Comparison of ENCODE assay signal across 14 mouse cellular contexts in genomic region chr15:85015771-85016170, GRCm38 (mm10). TPM values are rescaled to one million over a fixed set of nuclear protein-coding genes. Genes with fewer than 3 reads are reported as not detected.
DNase-seq lines count a peak whose midpoint lies in the region; ATAC-seq lines count a peak whose summit lies in the region.
"Had no signal": no experiment of that assay in that cellular context is flagged by ENCODE, and none has a peak within 500 bp of the region (broad histone marks: within the 10 kb centered on the region; RNA-seq: fewer than 3 reads in every experiment).

No protein-coding gene starts in this region.

- H3K4me3 ChIP-seq in forebrain, embryonic 15.5 days: no peak overlapping the region
- no peak overlapping the region for H3K4me3 ChIP-seq in forebrain, embryonic 10.5 days
- no peak overlapping the region for H3K4me3 ChIP-seq in liver, embryonic 11.5 days (ENCODE audit: low read depth, low read length)
- H3K4me3 ChIP-seq in neural tube, embryonic 15.5 days (replicated peaks): no peak overlapping the region
- H3K4me3 ChIP-seq: heart, embryonic 15.5 days; kidney, embryonic 15.5 days had no signal

- H3K9ac ChIP-seq in forebrain, embryonic 15.5 days (replicated peaks): no peak overlapping the region
- no peak overlapping the region for H3K9ac ChIP-seq in liver, embryonic 11.5 days (ENCODE audit: low read depth, low read length)
- H3K9ac ChIP-seq in neural tube, embryonic 15.5 days (replicated peaks): no peak overlapping the region
- H3K9ac ChIP-seq: heart, embryonic 15.5 days; kidney, embryonic 15.5 days; liver, embryonic 14.5 days had no signal

- peaks cover 13% of the 10 kb centered on the region for H3K4me1 ChIP-seq in forebrain, embryonic 15.5 days
- H3K4me1 ChIP-seq in forebrain, embryonic 10.5 days: peaks cover 32% of the 10 kb centered on the region
- no peaks in the 10 kb centered on the region for H3K4me1 ChIP-seq in liver, embryonic 11.5 days (replicated peaks; ENCODE audit: control insufficient read depth, insufficient read depth, low read length)
- H3K4me1 ChIP-seq in neural tube, embryonic 15.5 days: peaks cover 20% of the 10 kb centered on the region

- 63% methylated on average over 11 of the region's 11 CpGs for WGBS in forebrain, embryonic 15.5 days
- WGBS in forebrain, embryonic 10.5 days: 88% methylated on average over 11 of the region's 11 CpGs
- 83% methylated on average over 11 of the region's 11 CpGs for WGBS in liver, embryonic 11.5 days
- 90% methylated on average over 11 of the region's 11 CpGs for WGBS in neural tube, embryonic 15.5 days

- no peaks in the 10 kb centered on the region for H3K9me3 ChIP-seq in forebrain, embryonic 15.5 days
- H3K9me3 ChIP-seq in forebrain, embryonic 10.5 days: no peaks in the 10 kb centered on the region
- no peaks in the 10 kb centered on the region for H3K9me3 ChIP-seq in liver, embryonic 11.5 days (ENCODE audit: control insufficient read depth, low read length)
- H3K9me3 ChIP-seq in neural tube, embryonic 15.5 days (replicated peaks): no peaks in the 10 kb centered on the region
- H3K9me3 ChIP-seq: heart, embryonic 15.5 days; kidney, embryonic 15.5 days had no signal

- peak overlapping the region; percentile 77 for H3K27ac ChIP-seq in forebrain, embryonic 15.5 days (replicated peaks)
- H3K27ac ChIP-seq in forebrain, embryonic 10.5 days: no peak overlapping the region
- H3K27ac ChIP-seq in liver, embryonic 11.5 days (ENCODE audit: low read depth, low read length): no peak overlapping the region
- no peak overlapping the region for H3K27ac ChIP-seq in neural tube, embryonic 15.5 days (replicated peaks)
- H3K27ac ChIP-seq: heart, embryonic 15.5 days; kidney, embryonic 15.5 days; liver, embryonic 14.5 days had no signal

- DNase-seq in forebrain, embryonic 10.5 days (ENCODE audit: extremely low spot score, low spot score): no peak
- DNase-seq in layer of hippocampus, adult 9-11 months: peak; percentile 78
- no peak for DNase-seq in layer of hippocampus, postnatal 14 days (ENCODE audit: low spot score in 2 of 2)
- peak; percentile 57 to 77 for DNase-seq in left cerebral cortex, adult 18-20 months (ENCODE audit: low spot score in 2 of 2)
- DNase-seq in right cerebral cortex, postnatal 25 days: peak; percentile 60
- no peak for DNase-seq in liver, embryonic 11.5 days (ENCODE audit: low spot score)
- DNase-seq: adrenal gland, postnatal 14 days; cerebellum, adult 11-12 months had no signal

- no peaks in the 10 kb centered on the region for H3K36me3 ChIP-seq in forebrain, embryonic 15.5 days
- no peaks in the 10 kb centered on the region for H3K36me3 ChIP-seq in forebrain, embryonic 10.5 days (replicated peaks)
- no peaks in the 10 kb centered on the region for H3K36me3 ChIP-seq in liver, embryonic 11.5 days (ENCODE audit: control insufficient read depth, insufficient read depth, low read length)
- H3K36me3 ChIP-seq in neural tube, embryonic 15.5 days: no peaks in the 10 kb centered on the region
- H3K36me3 ChIP-seq: heart, embryonic 15.5 days; kidney, embryonic 15.5 days had no signal

- no peak overlapping the region for H3K4me2 ChIP-seq in forebrain, embryonic 15.5 days (replicated peaks)
- no peak overlapping the region for H3K4me2 ChIP-seq in liver, embryonic 11.5 days
- no peak overlapping the region for H3K4me2 ChIP-seq in neural tube, embryonic 15.5 days
- H3K4me2 ChIP-seq: heart, embryonic 15.5 days; kidney, embryonic 15.5 days had no signal

- H3K27me3 ChIP-seq in forebrain, embryonic 15.5 days: no peaks in the 10 kb centered on the region
- peaks cover 47% of the 10 kb centered on the region for H3K27me3 ChIP-seq in forebrain, embryonic 10.5 days (ENCODE audit: poor library complexity, severe bottlenecking)
- H3K27me3 ChIP-seq in liver, embryonic 11.5 days (replicated peaks; ENCODE audit: control insufficient read depth, insufficient read depth, low read length): peaks cover 10% of the 10 kb centered on the region; the same call in 1 of the 2 replicates
- H3K27me3 ChIP-seq in neural tube, embryonic 15.5 days (replicated peaks): 0 out of 2 replicates have a peak, but pooled peaks cover 6% of the 10 kb centered on the region

- no peak for ATAC-seq in forebrain, embryonic 15.5 days (replicated peaks)
- no peak for ATAC-seq in liver, embryonic 11.5 days (replicated peaks; ENCODE audit: low FRiP score)
- ATAC-seq in neural tube, embryonic 15.5 days (ENCODE audit: low FRiP score): no peak

RNA-seq across cellular contexts. Expression of gene Upk3a, which starts 1.2 kb away (rescaled TPM):
- 0.31 and 0.34 TPM in 2 replicates for polyA plus RNA-seq in forebrain, embryonic 15.5 days (2015; fragmentation: Nextera tagmentation; extraction: Ambion mirVana)
- not detected in 2 replicates for polyA plus RNA-seq in forebrain, embryonic 10.5 days (2016; fragmentation: Nextera tagmentation; extraction: Ambion mirVana)
- not detected for total RNA-seq in layer of hippocampus, postnatal 14 days (2021)
- under 1 TPM; 0.35 to 0.42 TPM for total RNA-seq in left cerebral cortex, adult 18-20 months (2021)
- not detected in 2 replicates for polyA plus RNA-seq in liver, embryonic 11.5 days (2014; fragmentation: Nextera tagmentation; extraction: Ambion mirVana)
- polyA plus RNA-seq in neural tube, embryonic 15.5 days (2015; fragmentation: Nextera tagmentation; extraction: Ambion mirVana): 0.38 and 0.74 TPM in 2 replicates
- total RNA-seq: adrenal gland, postnatal 14 days; megakaryocyte-erythroid progenitor cell, adult 5-6 weeks had no signal
- polyA plus RNA-seq: liver, embryonic 14.5 days had no signal

RNA-seq across cellular contexts. Expression of gene Fam118a, which starts 13.0 kb away (rescaled TPM):
- 32.4 and 33.5 TPM in 2 replicates for polyA plus RNA-seq in forebrain, embryonic 15.5 days (2015; fragmentation: Nextera tagmentation; extraction: Ambion mirVana)
- polyA plus RNA-seq in forebrain, embryonic 10.5 days (2016; fragmentation: Nextera tagmentation; extraction: Ambion mirVana): 31.0 and 31.1 TPM in 2 replicates
- 10 to 100 TPM; 26.2 to 27.3 TPM for total RNA-seq in layer of hippocampus, postnatal 14 days (2021)
- 10 to 100 TPM; 25.6 to 27.1 TPM for total RNA-seq in left cerebral cortex, adult 18-20 months (2021)
- polyA plus RNA-seq in liver, embryonic 11.5 days (2014; fragmentation: Nextera tagmentation; extraction: Ambion mirVana): 17.0 and 19.6 TPM in 2 replicates
- polyA plus RNA-seq in neural tube, embryonic 15.5 days (2015; fragmentation: Nextera tagmentation; extraction: Ambion mirVana): 28.5 and 28.8 TPM in 2 replicates

RNA-seq across cellular contexts. Expression of gene 5031439G07Rik, which starts 27.4 kb away (rescaled TPM):
- polyA plus RNA-seq in forebrain, embryonic 15.5 days (2015; fragmentation: Nextera tagmentation; extraction: Ambion mirVana): 22.1 and 27.7 TPM in 2 replicates
- polyA plus RNA-seq in forebrain, embryonic 10.5 days (2016; fragmentation: Nextera tagmentation; extraction: Ambion mirVana): 9.6 and 9.8 TPM in 2 replicates
- 100 to 1,000 TPM; 114 TPM for total RNA-seq in layer of hippocampus, postnatal 14 days (2021)
- total RNA-seq in left cerebral cortex, adult 18-20 months (2021): 10 to 100 TPM; 90.8 to 94.2 TPM
- 4.6 and 5.5 TPM in 2 replicates for polyA plus RNA-seq in liver, embryonic 11.5 days (2014; fragmentation: Nextera tagmentation; extraction: Ambion mirVana)
- 21.6 and 24.9 TPM in 2 replicates for polyA plus RNA-seq in neural tube, embryonic 15.5 days (2015; fragmentation: Nextera tagmentation; extraction: Ambion mirVana)

Comparison
In these comparisons a context has a peak if more than half of its experiments do, and no peak if none do; other contexts are left out.
1. DNase-seq: peak in layer of hippocampus, adult 9-11 months (single experiment), left cerebral cortex, adult 18-20 months (2 of 2) and right cerebral cortex, postnatal 25 days (single experiment); none in forebrain, embryonic 10.5 days (single experiment), layer of hippocampus, postnatal 14 days (0 of 2) and liver, embryonic 11.5 days (single experiment).